Mouse (Mus musculus): Measurements from ENCODE around the gene Kl.

- TF ChIP-seq CTCF (IDR thresholded peaks at IDR 0.05; ENCODE audit: low read depth) (no peak), EP300 (IDR thresholded peaks at IDR 0.05; ENCODE audit: low read depth) (no peak)
Observed at GRCm38 (mm10) chr5:150979341-150980136, 27.1 kb downstream of the Kl start.

All from liver, embryonic 14.5 days (tissue).